Mouse (Mus musculus): Measurements from ENCODE around the gene Alox8.

The Alox8 gene

DNA sequence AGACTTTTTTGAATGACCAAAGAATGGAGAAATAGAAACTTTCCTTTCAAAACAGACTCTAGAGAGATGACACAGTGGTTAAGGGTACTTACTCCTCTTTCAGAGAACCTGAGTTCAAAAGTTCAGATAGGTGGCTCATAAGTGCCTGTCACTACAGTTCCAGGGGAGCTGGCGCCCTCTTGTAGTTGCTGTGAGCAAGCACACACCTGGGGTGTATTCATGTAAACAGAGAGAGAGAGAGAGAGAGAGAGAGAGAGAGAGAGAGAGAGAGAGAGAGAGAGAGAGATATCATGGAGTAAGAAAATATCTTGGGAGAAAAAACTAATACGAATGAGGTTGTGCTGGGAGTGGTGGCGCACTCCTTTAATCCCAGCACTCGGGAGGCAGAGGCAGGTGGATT lies 17.5 kb downstream of the Alox8 start:
- no peak for DNase-seq (ENCODE audit: low spot score in 2 of 2)

GRCm38 (mm10) chr11:69179512-69179911 lies 18.1 kb downstream of the Alox8 start:
- DNase-seq (ENCODE audit: low spot score in 2 of 2), result no peak

DNA sequence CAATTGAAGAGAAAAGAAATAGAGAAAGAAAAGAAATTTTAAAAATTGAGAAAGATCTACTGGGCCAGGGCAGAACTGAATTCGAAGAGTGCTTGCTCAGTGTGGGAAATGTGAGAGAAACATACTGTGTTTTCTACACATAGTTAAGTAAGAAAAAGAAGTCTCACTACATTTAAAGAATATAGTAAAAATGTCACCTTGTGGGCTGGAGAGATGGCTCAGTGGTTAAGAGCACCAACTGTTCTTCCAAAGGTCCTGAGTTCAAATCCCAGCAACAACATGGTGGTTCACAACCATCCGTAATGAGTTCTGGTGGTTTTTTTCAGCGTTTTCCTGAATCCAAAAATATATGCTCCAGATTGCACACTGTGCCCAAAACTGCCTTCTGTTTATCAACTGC lies 19.1 kb downstream of the Alox8 start:
- DNase-seq (ENCODE audit: low spot score in 2 of 2), result no peak

- DNase-seq (ENCODE audit: low spot score in 2 of 2), result no peak
Measured at GRCm38 (mm10) chr11:69174722-69175121, 22.9 kb downstream of the Alox8 start.

DNA sequence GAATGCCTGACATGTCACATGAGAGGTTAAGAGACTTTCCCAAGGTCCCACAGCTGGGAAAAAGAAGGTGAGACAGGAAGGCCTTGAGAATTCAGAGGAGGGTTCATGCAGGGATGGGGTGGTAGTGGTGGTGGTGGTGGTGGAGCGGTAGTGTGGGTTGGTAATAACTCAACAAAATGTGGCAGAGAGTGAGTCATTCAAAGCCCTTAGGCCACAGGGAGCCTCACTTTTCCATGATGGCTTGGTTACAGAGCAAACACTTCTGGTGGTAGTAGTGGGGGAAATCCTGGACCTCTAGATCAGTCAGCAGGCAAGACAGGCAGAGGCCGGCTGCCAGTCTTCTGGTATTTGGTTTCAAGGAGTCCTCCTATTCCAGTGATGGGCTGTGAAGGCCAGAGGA lies 25.0 kb downstream of the Alox8 start:
- DNase-seq (ENCODE audit: low spot score in 2 of 2), result no peak

DNA sequence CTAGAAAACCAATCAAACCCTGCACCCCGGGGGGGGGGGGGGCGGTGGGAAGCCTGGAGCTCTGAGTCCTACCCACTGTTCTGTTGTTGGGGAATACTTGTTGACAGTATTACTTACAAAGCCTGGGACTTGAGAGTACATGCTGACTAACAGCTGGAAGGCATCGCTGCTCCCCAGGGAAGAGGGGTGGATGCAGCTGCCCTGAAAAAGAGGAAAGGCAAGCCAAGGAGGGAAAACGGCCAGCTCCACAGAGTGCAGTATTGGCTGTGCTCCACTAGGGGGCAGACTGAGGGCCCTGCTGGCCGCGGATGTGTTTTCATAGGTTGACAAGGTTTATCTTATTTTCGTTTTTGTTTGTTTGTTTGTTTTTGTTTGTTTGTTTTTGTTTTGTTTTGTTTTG lies 26.0 kb downstream of the Alox8 start:
- DNase-seq (ENCODE audit: low spot score in 2 of 2), result no peak

GRCm38 (mm10) chr11:69169313-69169712 lies 28.3 kb downstream of the Alox8 start:
- DNase-seq (ENCODE audit: low spot score in 2 of 2), result no peak

DNA sequence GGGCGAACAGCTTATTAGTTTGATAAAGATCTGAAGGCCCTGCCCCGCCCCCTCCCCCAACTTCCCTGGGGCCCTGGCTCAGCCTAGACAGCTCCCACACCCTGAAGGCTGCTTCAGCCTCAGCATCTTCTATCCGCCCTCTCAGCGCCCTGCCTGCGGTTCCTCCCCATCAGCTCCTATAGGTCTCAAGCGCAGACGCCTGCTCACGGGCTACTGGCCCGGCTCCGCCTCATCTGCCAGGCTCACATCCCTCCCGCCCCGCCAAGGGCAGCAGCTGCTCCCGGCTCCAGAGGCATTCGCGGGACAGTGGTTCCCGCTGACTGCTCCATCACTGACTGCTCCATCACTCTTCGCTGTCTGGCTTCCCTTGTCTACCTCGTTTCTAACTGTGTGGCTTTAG lies 40.8 kb downstream of the Alox8 start, which contains the start of gene Alox12b:
Gene Alox12b, plus strand, starts transcription at position 190 of the 400 bp plus-strand sequence.
- no peak for DNase-seq (ENCODE audit: low spot score in 2 of 2)

GRCm38 (mm10) chr11:69155351-69155750 lies 42.3 kb downstream of the Alox8 start:
- no peak for DNase-seq (ENCODE audit: low spot score in 2 of 2)

GRCm38 (mm10) chr11:69153831-69154230 lies 43.8 kb downstream of the Alox8 start:
- no peak for DNase-seq (ENCODE audit: low spot score in 2 of 2)

DNA sequence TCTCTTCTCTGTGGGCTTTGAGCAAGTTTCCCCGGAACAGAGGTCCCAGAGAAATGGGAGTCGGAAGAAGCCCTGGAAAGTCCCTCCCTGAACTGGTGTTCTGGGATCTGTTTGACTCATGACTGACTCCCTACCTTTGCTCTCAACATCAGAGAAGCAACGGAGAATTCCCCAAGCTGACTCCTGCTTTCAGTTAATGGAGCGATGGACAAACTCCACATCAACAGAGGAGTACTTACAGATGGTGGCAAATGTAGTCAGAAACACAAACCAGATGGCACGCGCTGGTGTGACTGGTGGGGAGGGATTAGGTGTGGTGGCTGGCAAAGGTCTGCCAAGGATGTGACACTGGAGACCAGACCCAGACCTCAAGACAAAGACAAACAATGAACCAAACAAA lies 46.6 kb downstream of the Alox8 start:
- DNase-seq (ENCODE audit: low spot score in 2 of 2), result no peak

DNA sequence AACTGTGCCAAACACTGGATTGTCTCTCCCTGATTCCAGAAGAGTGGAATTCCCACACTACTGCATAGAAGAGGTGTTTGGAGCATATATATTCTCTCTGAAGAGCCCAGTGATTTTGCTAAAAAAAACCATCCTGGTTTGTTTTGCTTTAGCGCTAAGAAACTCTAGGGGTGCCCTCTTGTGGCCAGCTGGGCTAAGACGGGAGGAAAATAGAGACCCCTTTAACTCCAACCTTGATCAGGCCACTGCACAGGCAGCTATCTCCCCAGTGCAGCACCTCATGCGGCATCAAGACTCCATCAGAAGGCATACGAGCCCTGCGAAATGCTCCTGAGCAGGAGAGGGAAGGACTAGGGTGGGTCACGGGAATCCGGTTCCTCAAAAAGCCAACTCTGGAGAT lies 47.2 kb downstream of the Alox8 start:
- peak in 1 of 2 experiments; percentile 57 for DNase-seq (ENCODE audit: low spot score in 2 of 2)

- DNase-seq (ENCODE audit: low spot score in 2 of 2), result no peak
Measured at GRCm38 (mm10) chr11:69149728-69150127, 47.9 kb downstream of the Alox8 start.

DNA sequence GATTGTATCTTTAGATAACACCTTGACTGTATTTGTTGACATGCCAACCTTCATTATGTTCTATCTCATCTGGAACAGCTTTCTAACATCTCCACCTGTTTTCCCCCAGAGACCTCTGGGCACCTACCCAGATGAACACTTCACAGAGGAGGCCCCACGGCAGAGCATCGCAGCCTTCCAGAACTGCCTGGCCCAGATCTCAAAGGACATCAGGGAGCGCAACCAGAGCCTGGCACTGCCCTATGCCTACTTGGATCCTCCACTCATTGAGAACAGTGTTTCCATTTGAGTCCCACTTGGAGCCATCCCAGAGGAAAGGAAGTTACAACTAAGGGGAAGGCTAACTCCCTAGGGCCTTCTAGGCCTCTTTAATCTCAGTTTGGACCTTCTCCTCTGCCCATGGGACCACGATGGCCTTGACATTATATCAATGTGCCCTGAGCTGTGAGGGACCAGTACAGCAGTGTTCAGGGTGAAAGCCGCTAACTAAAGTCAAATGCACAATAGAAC lies 49.1 kb downstream of the Alox8 start:
- DNase-seq (ENCODE audit: low spot score in 2 of 2), result no peak

DNA sequence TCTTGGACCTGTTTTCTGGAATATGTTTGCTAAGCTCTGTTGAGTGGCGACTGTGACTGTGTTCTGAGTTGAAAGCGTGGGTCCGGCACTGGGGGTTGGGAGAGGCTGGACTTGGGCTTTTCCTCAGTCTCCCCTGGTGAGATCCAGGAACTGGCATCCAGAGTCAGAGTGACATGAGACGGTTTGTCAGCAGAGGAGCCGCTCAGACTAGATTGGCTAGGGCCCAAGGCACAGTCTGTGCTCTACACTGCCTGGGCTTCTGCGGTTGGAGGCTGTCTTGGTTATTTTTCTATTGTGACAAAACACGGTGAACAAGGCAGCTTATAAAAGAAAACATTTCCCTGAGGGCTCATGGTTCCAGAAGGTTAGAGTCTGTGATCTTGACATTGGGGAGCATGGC lies 50.1 kb downstream of the Alox8 start:
- DNase-seq (ENCODE audit: low spot score in 2 of 2), result no peak

DNA sequence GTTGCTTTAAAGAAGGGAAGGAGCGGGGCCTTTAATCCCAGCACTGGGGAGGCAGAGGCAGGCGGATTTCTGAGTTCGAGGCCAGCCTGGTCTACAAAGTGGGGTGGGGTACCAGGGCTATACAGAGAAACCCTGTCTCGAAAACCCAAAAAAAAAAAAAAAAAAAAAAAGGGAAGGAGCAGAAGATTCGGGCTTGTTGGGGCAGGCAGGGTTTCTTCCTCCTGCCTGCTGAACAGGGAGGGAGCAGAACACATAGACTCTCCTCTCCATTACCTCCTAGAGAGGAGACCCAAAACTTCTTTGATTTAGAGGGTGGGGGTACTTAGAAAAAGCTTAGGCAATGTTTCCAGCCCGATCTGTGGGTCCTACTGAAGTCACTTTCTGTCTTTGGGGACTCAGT lies 62.3 kb downstream of the Alox8 start:
- no peak for DNase-seq (ENCODE audit: low spot score in 2 of 2)

DNA sequence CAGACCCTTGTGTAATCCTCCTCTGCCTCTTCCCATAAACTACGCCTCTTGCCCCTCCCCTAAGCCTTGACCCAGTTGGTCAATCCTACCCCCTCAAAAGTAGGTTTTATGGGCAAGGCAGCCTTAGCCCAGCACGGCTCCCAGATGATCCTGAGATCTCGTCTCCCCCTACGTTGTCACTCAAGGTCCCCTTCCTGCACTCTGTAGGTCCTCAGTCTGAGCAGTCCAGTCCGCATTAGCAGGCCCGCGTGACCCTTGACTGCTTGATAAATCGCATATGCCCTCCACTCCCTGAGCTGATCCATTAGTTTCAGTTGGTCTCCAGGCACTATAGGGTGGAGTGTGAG lies 63.0 kb downstream of the Alox8 start:
- DNase-seq (ENCODE audit: low spot score in 2 of 2), result no peak
